8 mouse cellular contexts compared by ENCODE assay signal in genomic region chr11:120467736-120468092, GRCm38 (mm10). TPM values are rescaled to one million over a fixed set of nuclear protein-coding genes. Genes with fewer than 3 reads are reported as not detected.
DNase-seq lines count a peak whose midpoint lies in the region; ATAC-seq lines count a peak whose summit lies in the region.

No protein-coding gene starts in this region.

- H3K4me2 ChIP-seq in limb, embryonic 13.5 days (replicated peaks), result peak overlapping the region; percentile 97
- H3K4me2 ChIP-seq in stomach, embryonic 14.5 days (replicated peaks; ENCODE audit: low read depth, low read length), result peak overlapping the region; percentile 90

- H3K27ac ChIP-seq in limb, embryonic 13.5 days, result no peak overlapping the region
- H3K27ac ChIP-seq in stomach, embryonic 14.5 days (ENCODE audit: low read length), result no peak overlapping the region

- no peaks in the 10 kb centered on the region for H3K27me3 ChIP-seq in erythroblast, embryonic 14.5 days (ENCODE audit: control insufficient read depth)
- no peaks in the 10 kb centered on the region for H3K27me3 ChIP-seq in megakaryocyte, embryonic 14.5 days (replicated peaks)
- H3K27me3 ChIP-seq in limb, embryonic 13.5 days, result no peaks in the 10 kb centered on the region
- H3K27me3 ChIP-seq in stomach, embryonic 14.5 days (ENCODE audit: control insufficient read depth, insufficient read depth, low read length), result no peaks in the 10 kb centered on the region

- H3K9ac ChIP-seq in limb, embryonic 13.5 days, result peak overlapping the region; percentile 93
- peak overlapping the region; percentile 82 for H3K9ac ChIP-seq in stomach, embryonic 14.5 days (replicated peaks; ENCODE audit: low read depth, low read length)

- H3K4me1 ChIP-seq in erythroblast, embryonic 14.5 days (ENCODE audit: control insufficient read depth), result peaks cover 38% of the 10 kb centered on the region
- H3K4me1 ChIP-seq in megakaryocyte, embryonic 14.5 days, result peaks cover 36% of the 10 kb centered on the region
- peaks cover 25% of the 10 kb centered on the region for H3K4me1 ChIP-seq in limb, embryonic 13.5 days
- peaks cover 16% of the 10 kb centered on the region; the same call in 1 of the 2 replicates for H3K4me1 ChIP-seq in stomach, embryonic 14.5 days (ENCODE audit: control insufficient read depth, insufficient read depth, low read length)

- peaks cover 72% of the 10 kb centered on the region for H3K36me3 ChIP-seq in erythroblast, embryonic 14.5 days (ENCODE audit: control insufficient read depth)
- peaks cover 73% of the 10 kb centered on the region for H3K36me3 ChIP-seq in megakaryocyte, embryonic 14.5 days (replicated peaks; ENCODE audit: low read length)
- peaks cover 66% of the 10 kb centered on the region for H3K36me3 ChIP-seq in limb, embryonic 13.5 days
- H3K36me3 ChIP-seq in stomach, embryonic 14.5 days (ENCODE audit: control insufficient read depth, insufficient read depth, low read length), result peaks cover 45% of the 10 kb centered on the region

- peak overlapping the region; percentile 84 for H3K4me3 ChIP-seq in erythroblast, embryonic 14.5 days (replicated peaks)
- H3K4me3 ChIP-seq in megakaryocyte, embryonic 14.5 days (replicated peaks), result peak overlapping the region; percentile 99
- H3K4me3 ChIP-seq in limb, embryonic 13.5 days, result peak overlapping the region; percentile 97
- H3K4me3 ChIP-seq in stomach, embryonic 14.5 days (ENCODE audit: low read depth, low read length), result peak overlapping the region; percentile 92

- ATAC-seq in erythroblast, adult 5-6 weeks (replicated peaks; ENCODE audit: low FRiP score, poor library complexity, severe bottlenecking), result no peak
- ATAC-seq in megakaryocyte, adult 5-6 weeks (ENCODE audit: poor library complexity, severe bottlenecking), result no peak
- peak; percentile 33 for ATAC-seq in limb, embryonic 13.5 days (ENCODE audit: low FRiP score, low read depth)
- no peak; the same call in 1 of the 2 replicates for ATAC-seq in stomach, embryonic 14.5 days (ENCODE audit: insufficient number of reproducible peaks, insufficient read depth, low FRiP score, low read depth)
- ATAC-seq in inflammation-experienced regulatory T-cells, adult 6 months, result no peak

- WGBS in limb, embryonic 13.5 days, result 1% methylated on average over 33 of the region's 33 CpGs
- WGBS in stomach, embryonic 14.5 days, result under 1% methylated on average over 33 of the region's 33 CpGs

- no peak for DNase-seq in ovary, postnatal 36 days (ENCODE audit: low spot score)

- no peaks in the 10 kb centered on the region for H3K9me3 ChIP-seq in erythroblast, embryonic 14.5 days (ENCODE audit: control insufficient read depth, low read length)
- H3K9me3 ChIP-seq in megakaryocyte, embryonic 14.5 days, result no peaks in the 10 kb centered on the region
- no peaks in the 10 kb centered on the region for H3K9me3 ChIP-seq in limb, embryonic 13.5 days
- no peaks in the 10 kb centered on the region for H3K9me3 ChIP-seq in stomach, embryonic 14.5 days (ENCODE audit: control insufficient read depth, low read depth, low read length)

RNA-seq across cellular contexts. Expression of gene Arl16, which starts 0.3 kb away (rescaled TPM):
- 2.6 and 4.9 TPM in 2 replicates for polyA plus RNA-seq in erythroblast, embryonic 14.5 days (2012)
- total RNA-seq in erythroblast, adult 5-6 weeks (2015; ENCODE audit: low replicate concordance), result 4.2 and 5.9 TPM in 2 replicates
- 3.3 TPM in 1 of 2 replicates, not detected in the other for total RNA-seq in erythroblast, adult 5-6 weeks (2017; ENCODE audit: low replicate concordance)
- polyA plus RNA-seq in megakaryocyte, embryonic 14.5 days (2012; ENCODE audit: insufficient read depth, low replicate concordance), result 12.1 and 61.1 TPM in 2 replicates
- total RNA-seq in megakaryocyte, adult 5-6 weeks (2015), result 14.1 and 15.1 TPM in 2 replicates
- total RNA-seq in megakaryocyte, adult 5-6 weeks (2017), result 9.1 and 10.8 TPM in 2 replicates
- polyA plus RNA-seq in limb, embryonic 13.5 days (2015; fragmentation: Nextera tagmentation; extraction: Ambion mirVana), result 65.8 and 67.9 TPM in 2 replicates
- 43.3 and 49.4 TPM in 2 replicates for polyA plus RNA-seq in stomach, embryonic 14.5 days (2014; fragmentation: Nextera tagmentation; extraction: Ambion mirVana)
- polyA plus RNA-seq in inflammation-experienced regulatory T-cells, adult 6 months (2017; shearing (Covaris generic)), result 10 to 100 TPM; 28.8 to 39.7 (median 33.1) TPM

RNA-seq across cellular contexts. Expression of gene Ccdc137, which starts 9.8 kb away (rescaled TPM):
- 0.75 and 1.4 TPM in 2 replicates for polyA plus RNA-seq in erythroblast, embryonic 14.5 days (2012)
- 1.5 and 2.1 TPM in 2 replicates for total RNA-seq in erythroblast, adult 5-6 weeks (2015; ENCODE audit: low replicate concordance)
- total RNA-seq in erythroblast, adult 5-6 weeks (2017; ENCODE audit: low replicate concordance), result 1.5 and 16.8 TPM in 2 replicates
- polyA plus RNA-seq in megakaryocyte, embryonic 14.5 days (2012; ENCODE audit: insufficient read depth, low replicate concordance), result 11.0 TPM in 1 of 2 replicates, not detected in the other
- total RNA-seq in megakaryocyte, adult 5-6 weeks (2015), result 5.8 and 6.2 TPM in 2 replicates
- 5.9 and 36.8 TPM in 2 replicates for total RNA-seq in megakaryocyte, adult 5-6 weeks (2017)
- 37.1 and 41.7 TPM in 2 replicates for polyA plus RNA-seq in limb, embryonic 13.5 days (2015; fragmentation: Nextera tagmentation; extraction: Ambion mirVana)
- 30.9 and 31.1 TPM in 2 replicates for polyA plus RNA-seq in stomach, embryonic 14.5 days (2014; fragmentation: Nextera tagmentation; extraction: Ambion mirVana)
- 10 to 100 TPM; 17.8 to 26.0 (median 17.9) TPM for polyA plus RNA-seq in inflammation-experienced regulatory T-cells, adult 6 months (2017; shearing (Covaris generic))

RNA-seq across cellular contexts. Expression of gene Oxld1, which starts 9.8 kb away (rescaled TPM):
- 0.41 and 0.65 TPM in 2 replicates for polyA plus RNA-seq in erythroblast, embryonic 14.5 days (2012)
- 7.3 TPM in 1 of 2 replicates, not detected in the other for total RNA-seq in erythroblast, adult 5-6 weeks (2015; ENCODE audit: low replicate concordance)
- total RNA-seq in erythroblast, adult 5-6 weeks (2017; ENCODE audit: low replicate concordance), result 6.1 and 6.9 TPM in 2 replicates
- 7.9 and 17.7 TPM in 2 replicates for polyA plus RNA-seq in megakaryocyte, embryonic 14.5 days (2012; ENCODE audit: insufficient read depth, low replicate concordance)
- 6.2 and 7.7 TPM in 2 replicates for total RNA-seq in megakaryocyte, adult 5-6 weeks (2015)
- 4.2 and 6.8 TPM in 2 replicates for total RNA-seq in megakaryocyte, adult 5-6 weeks (2017)
- 12.2 and 12.4 TPM in 2 replicates for polyA plus RNA-seq in limb, embryonic 13.5 days (2015; fragmentation: Nextera tagmentation; extraction: Ambion mirVana)
- 15.0 and 15.3 TPM in 2 replicates for polyA plus RNA-seq in stomach, embryonic 14.5 days (2014; fragmentation: Nextera tagmentation; extraction: Ambion mirVana)
- 1 to 10 TPM; 4.8 to 6.8 (median 5.1) TPM for polyA plus RNA-seq in inflammation-experienced regulatory T-cells, adult 6 months (2017; shearing (Covaris generic))

RNA-seq across cellular contexts. Expression of gene Pde6g, which starts 14.4 kb away (rescaled TPM):
- polyA plus RNA-seq in erythroblast, embryonic 14.5 days (2012), result not detected in 2 replicates
- total RNA-seq in erythroblast, adult 5-6 weeks (2015; ENCODE audit: low replicate concordance), result not detected in 2 replicates
- total RNA-seq in erythroblast, adult 5-6 weeks (2017; ENCODE audit: low replicate concordance), result not detected in 2 replicates
- polyA plus RNA-seq in megakaryocyte, embryonic 14.5 days (2012; ENCODE audit: insufficient read depth, low replicate concordance), result not detected in 2 replicates
- 1.1 TPM in 1 of 2 replicates, not detected in the other for total RNA-seq in megakaryocyte, adult 5-6 weeks (2015)
- total RNA-seq in megakaryocyte, adult 5-6 weeks (2017), result not detected in 2 replicates
- polyA plus RNA-seq in limb, embryonic 13.5 days (2015; fragmentation: Nextera tagmentation; extraction: Ambion mirVana), result 0.38 and 0.39 TPM in 2 replicates
- polyA plus RNA-seq in stomach, embryonic 14.5 days (2014; fragmentation: Nextera tagmentation; extraction: Ambion mirVana), result 0.21 TPM in 1 of 2 replicates, not detected in the other
- under 1 TPM in 2 of 3 experiments, not detected in 1; 0.15 to 0.56 TPM for polyA plus RNA-seq in inflammation-experienced regulatory T-cells, adult 6 months (2017; shearing (Covaris generic))

RNA-seq across cellular contexts. Expression of gene Mrpl12, which starts 16.7 kb away (rescaled TPM):
- 14.6 and 16.8 TPM in 2 replicates for polyA plus RNA-seq in erythroblast, embryonic 14.5 days (2012)
- 12.1 and 16.1 TPM in 2 replicates for total RNA-seq in erythroblast, adult 5-6 weeks (2015; ENCODE audit: low replicate concordance)
- 12.1 and 15.6 TPM in 2 replicates for total RNA-seq in erythroblast, adult 5-6 weeks (2017; ENCODE audit: low replicate concordance)
- 217 and 285 TPM in 2 replicates for polyA plus RNA-seq in megakaryocyte, embryonic 14.5 days (2012; ENCODE audit: insufficient read depth, low replicate concordance)
- 34.3 and 35.6 TPM in 2 replicates for total RNA-seq in megakaryocyte, adult 5-6 weeks (2015)
- total RNA-seq in megakaryocyte, adult 5-6 weeks (2017), result 25.4 and 41.7 TPM in 2 replicates
- 120 and 124 TPM in 2 replicates for polyA plus RNA-seq in limb, embryonic 13.5 days (2015; fragmentation: Nextera tagmentation; extraction: Ambion mirVana)
- polyA plus RNA-seq in stomach, embryonic 14.5 days (2014; fragmentation: Nextera tagmentation; extraction: Ambion mirVana), result 150 and 153 TPM in 2 replicates
- polyA plus RNA-seq in inflammation-experienced regulatory T-cells, adult 6 months (2017; shearing (Covaris generic)), result 10 to 100 TPM; 54.6 to 78.9 (median 73.0) TPM
